Mouse (Mus musculus) c-Kit-positive CD71-positive TER-119-negative erythroid progenitor cells, embryonic 14.5 days (primary cell): ENCODE results near the gene Hoxc5.

ENCODE experiments used
- DNase-seq: peaks from one replicate; pipeline ENCODE4 v3.0.0-alpha.2; 2013; ENCODE audit warnings: low read depth

Gene Hoxc5

DNA sequence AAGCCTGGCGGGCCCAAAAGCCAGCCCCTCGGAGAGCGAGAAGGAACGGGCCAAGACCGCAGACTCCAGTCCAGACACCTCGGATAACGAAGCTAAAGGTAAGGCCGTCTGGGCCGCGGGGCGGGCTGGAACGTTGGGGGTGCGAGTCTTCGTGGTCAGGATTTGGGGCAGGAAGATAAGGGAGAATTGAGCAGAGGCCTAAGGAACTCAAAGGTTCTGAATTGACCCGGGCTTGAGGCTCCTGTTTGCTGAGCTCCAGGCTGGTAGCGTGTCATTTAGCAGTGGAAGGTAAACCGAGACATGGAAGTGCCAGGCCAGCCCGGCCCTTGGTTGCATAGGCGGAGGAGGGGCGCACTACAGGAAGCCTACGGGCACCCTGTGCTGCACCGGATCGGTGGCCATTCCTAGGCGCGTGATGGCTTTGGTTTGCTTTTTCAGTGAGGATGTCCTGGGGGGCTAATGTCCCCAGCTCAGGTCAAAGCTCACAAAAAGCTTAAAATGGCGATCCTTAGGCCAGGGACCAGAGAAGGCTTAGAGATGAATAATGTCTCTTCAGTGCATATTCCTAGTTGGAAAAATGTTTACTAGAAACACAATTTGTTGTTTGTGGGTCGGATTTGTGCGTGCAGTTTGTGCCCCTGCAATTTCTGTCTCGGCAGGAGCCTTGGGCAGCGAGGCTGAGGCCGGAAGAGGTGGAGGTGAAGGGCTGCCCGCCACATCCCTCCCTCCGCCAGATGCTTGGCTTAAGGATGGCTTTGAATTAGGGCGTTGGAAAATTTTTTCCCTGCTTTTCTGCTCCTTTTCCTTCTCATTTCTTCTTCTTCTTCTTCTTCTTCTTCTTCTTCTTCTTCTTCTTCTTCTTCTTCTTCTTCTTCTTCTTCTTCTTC is 511 bp downstream of the Hoxc5 start:
- DNase-seq = no peak

DNA sequence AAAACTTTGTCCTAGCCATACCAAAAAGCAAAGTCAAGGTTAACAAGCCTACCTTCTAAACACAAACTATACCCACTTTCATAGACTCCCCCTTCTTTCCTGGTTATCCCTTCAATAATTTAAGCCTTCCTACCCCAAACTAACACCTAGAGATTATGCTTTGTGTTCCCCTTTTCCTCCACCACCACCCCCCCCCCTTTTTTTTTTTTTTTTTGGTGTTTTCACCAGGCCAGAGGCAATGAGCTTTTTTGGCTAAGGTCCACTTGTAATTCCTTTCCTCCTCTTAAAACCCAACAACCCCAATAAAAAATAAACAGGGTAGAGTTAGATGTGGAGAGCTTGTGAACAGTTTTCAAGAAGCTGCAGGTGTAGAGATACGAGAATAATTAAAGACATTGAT is 2.1 kb downstream of the Hoxc5 start:
- DNase-seq = no peak

DNA sequence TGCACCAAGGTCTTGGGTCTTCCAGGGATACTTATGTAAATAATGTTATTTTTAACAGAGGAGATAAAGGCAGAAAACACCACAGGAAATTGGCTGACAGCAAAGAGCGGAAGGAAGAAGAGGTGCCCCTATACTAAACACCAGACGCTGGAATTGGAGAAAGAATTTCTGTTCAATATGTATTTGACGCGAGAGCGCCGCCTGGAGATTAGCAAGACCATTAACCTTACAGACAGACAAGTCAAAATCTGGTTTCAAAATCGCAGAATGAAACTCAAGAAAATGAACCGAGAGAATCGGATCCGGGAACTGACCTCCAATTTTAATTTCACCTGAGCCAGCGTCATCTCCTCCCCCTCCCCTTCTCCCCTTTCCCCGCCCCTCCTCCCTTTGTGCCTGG is 3.5 kb downstream of the Hoxc5 start:
- DNase-seq = no peak

DNA sequence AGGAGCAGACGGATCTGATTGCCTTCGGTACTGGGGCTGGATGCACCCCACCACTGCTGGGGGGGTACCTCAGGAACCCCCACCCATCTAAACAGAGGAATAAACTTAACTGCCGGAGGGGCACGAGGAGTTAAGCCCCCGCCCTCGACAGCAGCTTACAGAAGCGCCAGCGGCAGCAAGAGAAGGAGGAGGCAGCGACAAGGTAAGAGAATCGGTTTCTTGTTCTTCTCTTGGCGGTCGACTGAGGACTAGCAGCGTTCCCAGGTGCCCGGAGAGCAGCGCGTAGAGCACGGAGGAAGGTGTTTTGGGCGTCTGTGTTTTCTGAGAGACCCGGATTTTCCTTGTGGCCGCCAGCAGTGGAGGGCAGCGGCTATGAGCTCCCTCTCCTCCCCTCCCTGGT is 5.0 kb downstream of the Hoxc5 start:
- no peak for DNase-seq

DNA sequence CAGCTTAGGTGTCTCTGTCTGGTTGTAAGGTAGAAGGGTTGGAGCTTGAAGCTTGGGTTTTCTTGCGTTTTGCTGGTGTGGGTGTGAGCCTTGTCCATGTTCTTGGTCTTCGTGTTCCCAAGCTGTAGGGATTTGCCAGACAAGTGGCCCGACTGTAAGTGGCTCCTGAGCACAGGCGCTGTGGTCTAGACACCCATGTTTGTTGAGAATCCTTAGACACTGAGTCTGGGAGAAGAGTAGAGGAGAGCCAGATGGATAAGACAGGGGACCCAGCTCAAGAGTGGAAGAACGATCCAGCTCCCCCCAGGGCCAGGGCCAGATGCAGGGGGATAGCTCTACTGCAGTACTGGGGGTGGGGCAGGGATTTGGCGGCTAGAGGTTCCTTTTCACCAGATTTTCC is 5.5 kb downstream of the Hoxc5 start:
- no peak for DNase-seq

DNA sequence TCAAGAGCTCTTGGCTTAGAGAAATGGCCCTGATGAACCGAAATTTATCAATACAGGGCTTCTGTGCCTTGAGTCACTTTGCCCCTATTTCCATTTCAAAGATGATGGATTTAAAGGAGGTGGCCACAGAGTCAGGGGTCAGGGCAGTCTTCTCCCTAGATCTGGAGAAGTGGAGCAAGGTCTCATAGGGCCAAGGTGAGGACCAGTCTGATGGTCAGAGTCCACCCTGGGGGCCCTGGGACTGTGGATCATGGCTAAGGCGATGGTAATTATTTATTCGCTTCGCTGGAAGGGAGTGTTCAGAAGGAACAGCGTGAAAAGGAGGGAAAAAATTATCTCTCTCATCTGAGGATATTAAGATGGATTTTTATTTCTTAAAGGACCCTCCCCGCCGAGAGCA is 7.8 kb downstream of the Hoxc5 start:
- DNase-seq = no peak

DNA sequence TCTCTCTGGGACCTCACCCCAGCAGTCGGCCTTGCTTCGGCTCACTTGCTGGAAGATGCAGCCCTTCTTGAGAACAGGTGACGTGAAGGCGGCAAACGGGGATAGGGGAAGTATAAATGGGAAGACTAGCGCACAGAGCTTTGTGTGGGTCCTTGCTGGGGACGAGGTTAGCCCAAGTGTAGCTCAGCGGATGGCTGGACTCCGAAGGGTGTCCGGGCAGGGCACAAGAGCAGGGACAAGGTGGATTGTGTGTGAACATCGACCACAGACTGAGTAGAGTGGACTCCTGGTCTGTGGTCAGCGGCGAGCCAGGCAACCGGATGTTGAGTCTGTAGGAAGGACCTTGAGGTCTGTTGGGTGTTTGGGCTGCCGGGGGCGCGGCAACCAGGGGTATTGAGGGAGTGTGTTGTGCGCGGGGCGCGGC is 8.5 kb downstream of the Hoxc5 start:
- DNase-seq = no peak

DNA sequence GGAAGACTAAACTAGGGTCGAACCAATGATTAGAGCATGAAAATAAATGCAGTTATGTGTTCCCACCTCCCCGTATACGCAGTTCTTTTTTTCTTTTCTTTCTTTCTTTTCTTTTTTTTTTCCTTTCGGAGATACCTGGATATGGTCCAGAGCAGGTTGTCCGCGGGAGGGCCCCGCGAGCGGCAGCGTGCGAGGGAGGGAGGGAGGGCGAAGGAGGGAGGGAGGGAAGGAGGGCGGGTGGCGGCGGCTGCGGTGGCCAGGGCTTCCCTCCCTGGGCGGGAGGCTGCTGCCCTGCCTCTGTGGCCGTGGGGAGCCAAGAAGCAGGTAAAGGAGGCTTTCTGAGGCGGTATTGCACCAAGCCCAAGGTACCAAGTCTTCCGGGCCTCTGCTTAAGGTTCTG is 8.9 kb downstream of the Hoxc5 start, which contains the start of gene Hoxc9:
TSS of gene Hoxc9 (plus strand) at position 269 of the 400 bp plus-strand sequence.
- DNase-seq = no peak

DNA sequence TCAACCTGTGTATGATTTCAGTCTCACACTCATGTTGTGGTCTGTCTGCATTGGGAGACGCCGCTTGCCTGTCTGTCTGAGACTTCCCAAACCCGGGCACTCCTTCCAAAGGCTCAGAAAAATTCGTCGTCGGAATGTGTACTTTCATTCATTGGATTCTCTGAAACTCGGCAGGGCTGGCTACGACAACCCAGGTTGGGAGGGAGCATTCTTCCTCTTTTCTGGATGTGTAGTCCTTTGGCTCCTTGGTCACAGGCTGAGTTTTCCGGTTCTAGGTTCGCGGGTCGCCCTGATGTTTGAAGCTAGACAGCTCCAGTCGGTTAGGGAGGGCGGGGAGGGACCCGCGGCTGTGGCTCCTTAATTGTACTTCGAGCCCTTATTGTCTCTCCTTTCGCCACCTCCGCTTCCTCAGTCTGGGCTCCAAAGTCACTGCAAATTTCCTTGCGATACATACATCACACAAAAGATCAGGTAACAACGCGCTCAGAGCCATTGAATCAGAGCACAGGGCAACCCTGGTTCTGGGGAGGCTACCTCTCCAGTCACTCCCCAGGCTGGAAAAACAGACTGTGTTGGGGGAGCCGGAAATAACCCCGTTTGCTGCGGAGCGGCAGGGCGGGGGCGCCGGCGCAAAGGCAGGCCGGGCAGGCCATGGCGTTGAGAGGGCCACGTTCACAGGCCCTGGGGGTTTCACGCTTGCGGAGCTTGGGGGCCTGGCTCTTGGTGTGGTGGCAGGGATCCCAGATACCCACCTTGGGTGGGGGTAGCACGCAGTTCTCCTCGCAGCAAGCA is 9.6 kb downstream of the Hoxc5 start:
- no peak for DNase-seq

DNA sequence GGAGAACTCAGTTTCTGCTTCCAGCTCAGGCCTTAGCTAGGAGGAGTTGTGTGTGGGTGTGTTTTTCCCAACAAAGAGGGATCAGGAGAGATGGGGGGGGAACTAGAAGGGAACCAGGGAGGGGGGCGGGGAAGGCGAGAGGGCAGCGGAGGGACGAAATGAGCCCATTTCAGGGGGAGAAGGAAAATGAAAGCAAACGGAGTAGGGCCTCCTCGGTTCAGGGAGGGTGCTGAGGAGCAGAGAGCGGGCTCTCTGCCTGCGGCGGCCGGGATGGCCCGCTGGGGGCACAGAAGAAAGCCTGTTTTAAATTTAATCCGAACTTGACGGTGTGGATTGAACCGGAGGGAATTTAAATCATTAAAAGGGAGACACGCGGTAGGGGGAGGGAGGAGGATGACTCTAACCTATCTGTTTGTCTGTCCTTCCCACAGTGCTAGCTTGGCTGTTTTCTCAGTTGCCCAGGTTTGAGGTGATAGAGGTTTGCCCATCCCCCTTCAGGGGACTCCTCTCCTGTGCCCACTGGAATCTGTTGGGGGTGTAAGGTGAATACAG is 10.3 kb downstream of the Hoxc5 start:
- DNase-seq = no peak

DNA sequence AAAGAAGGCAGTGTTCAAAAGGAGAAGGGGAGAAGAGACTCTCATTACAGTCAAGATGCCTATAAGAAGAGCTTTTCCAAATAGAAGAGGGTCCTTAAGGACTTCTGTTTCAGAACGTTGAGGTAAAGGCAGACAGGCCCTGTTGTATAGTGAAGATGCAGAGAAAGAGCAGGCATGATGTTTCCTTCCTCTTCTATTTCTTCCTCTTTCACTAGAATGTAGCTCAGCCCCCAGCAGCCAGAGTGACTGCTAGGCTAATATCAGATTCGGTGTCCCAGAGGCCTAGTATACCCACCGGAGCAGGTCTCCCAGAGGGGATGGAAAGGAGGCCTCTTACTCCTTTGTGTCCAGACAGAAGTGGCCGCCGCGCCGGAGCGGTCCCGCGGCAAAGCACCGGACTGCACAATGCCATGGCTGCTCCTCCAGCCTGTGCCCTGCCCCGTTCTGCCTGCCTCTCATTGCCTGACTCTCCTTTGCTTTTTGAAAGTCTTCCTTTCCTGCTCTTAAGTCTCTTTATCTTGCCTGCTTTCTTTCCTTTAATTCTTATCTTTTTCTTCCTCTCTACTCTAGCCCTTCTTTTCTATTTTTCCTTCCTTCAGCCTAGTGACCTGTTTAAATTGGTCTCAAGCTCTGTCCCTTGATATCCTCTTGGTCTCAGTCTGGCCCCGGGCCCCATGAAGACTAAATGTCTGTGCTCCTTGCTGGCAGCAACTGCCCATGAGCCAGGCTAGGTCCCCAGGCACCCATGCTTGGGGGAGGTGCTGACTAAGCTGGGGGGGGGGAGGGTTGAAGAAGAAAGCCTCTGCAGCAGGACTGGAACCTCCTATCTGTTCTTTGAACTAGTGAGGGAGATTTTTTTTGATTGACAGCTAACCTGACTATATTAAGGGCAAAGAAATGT is 11.6 kb downstream of the Hoxc5 start:
- no peak for DNase-seq

DNA sequence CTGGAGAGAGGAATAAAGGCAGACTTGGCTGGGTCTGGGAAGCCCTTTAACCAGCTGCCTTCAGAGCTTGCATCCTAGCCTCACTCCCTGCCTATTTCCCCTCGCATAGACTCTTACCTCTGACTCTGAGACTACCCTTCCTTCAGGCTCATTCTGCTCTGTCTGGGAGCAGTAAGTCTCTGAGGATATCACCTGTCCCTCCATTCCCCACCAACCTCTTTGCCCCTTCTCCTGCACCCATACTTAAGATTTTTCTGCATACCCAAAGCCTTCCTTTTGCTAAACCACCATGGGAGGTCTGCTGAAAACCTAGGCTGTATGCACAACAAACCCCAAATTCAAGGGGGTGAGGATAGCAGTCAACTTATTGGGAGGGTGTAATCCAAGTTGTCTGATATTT is 12.7 kb downstream of the Hoxc5 start:
- DNase-seq = no peak

DNA sequence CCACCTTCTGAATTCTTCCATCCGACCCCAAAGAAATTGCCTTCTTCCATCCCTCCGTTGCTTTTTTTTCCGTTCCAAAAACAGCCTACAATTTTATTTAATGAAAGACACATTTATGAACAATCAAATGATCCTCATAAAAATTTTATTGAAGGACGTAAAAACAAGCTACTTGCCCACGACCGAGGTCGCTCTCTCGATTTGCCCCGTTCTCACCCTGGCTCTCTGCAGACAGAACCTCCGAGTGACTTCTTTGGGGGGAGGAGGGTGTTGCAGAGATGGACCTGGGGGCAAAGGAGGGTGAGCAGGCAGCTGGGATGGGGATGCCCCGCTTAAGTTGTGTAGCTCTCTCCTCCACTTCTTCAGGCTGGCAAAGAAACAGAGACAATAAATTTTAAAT is 13.1 kb downstream of the Hoxc5 start:
- no peak for DNase-seq

DNA sequence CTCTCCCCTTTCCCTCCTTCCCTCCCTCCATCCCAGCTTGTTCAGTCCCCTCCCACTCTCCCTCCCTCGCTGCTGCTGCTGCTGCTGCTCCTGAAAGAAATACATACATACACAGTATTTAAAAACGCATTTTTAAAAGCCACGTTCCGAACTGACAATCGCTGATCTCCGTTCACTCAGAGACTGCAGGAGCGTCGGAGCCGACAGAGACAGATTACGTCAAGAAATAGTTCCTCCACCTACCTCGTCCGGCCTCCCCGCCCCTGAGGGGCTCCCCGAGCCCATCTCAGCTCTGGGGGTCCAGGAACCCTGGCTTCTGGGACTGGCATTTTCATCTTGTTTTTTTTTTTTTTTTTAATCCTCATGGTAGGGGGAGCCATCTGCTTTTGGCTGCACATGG is 13.7 kb downstream of the Hoxc5 start:
- DNase-seq = no peak

DNA sequence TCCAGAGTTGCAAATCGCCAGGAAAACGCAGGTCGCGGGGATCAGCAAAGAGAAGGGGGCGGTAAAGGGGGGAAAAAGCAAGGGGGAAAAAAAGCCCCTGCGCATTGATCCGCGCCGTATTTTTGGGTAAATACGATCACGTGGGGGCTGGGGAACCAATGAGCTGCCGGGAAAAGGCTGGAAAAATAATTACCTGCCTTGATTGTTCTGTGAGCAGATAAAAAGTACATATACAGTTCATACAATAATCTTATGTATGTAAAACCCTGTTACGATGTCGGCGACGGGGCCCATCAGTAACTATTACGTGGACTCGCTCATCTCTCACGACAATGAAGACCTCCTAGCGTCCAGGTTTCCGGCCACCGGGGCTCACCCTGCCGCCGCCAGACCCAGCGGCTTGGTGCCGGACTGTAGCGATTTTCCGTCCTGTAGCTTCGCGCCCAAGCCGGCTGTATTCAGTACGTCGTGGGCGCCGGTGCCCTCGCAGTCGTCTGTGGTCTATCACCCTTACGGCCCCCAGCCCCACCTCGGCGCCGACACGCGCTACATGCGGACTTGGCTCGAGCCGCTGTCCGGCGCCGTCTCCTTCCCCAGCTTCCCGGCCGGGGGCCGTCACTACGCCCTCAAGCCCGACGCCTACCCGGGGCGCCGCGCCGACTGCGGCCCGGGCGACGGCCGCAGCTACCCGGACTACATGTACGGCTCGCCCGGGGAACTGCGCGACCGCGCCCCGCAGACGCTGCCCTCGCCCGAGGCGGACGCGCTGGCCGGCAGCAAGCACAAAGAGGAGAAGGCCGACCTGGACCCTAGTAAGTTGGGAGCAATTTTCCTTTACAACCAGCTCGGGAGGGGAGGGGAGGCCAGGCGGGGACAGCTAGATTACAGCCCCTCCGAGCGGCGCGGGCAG is 14.4 kb downstream of the Hoxc5 start:
- DNase-seq = no peak

DNA sequence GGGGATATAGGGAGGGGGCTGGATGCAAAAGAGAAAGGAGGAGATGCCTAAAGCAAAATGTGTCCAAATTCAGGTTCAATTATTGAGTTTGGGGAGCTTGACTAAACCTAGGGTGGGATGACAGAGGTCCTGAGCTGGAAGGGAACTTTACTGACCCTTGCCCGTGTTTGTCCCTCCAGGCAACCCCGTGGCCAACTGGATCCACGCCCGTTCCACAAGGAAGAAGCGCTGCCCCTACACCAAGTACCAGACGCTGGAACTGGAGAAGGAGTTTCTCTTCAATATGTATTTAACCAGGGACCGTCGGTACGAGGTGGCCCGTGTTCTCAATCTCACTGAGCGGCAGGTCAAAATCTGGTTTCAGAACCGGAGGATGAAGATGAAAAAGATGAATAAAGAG is 16.5 kb downstream of the Hoxc5 start:
- DNase-seq = no peak

DNA sequence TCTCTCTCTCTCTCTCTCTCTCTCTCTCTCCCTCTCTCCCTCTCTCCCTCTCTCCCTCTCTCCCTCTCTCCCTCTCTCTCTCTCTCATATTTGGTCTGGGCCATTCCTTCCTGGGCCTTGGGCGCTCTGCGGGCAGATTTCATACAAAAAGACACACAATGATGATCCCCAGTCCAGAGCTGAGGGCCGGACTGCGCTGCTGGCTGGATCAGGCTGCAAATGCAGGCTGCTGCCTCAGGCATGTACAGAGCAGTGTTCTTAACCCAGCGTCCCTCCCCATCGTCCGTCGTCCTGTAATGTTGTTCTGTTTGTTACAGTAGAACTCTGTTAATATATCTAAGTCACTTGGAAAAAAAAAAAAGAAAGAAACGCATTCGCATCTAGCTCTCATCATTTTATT is 17.3 kb downstream of the Hoxc5 start:
- DNase-seq = no peak

DNA sequence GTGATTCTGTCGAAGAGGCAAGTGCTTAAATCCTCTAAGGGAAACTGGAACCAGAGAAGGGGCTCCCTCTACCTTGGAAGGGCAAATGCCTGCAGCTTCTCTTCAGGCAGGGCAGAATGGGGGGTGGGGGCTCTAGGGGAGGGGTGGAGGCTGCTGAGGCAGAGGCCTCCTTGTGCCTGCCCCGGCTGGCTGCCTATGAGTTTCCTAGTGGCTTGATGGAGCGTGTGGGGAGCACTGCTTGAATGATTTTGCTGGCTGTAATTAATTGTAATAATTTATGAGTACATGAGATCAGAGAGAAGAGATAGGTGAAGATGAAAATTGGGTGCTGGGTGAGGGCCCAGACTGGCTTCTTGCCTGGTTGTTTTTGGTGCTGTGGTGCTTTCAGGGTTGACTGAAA is 17.7 kb downstream of the Hoxc5 start:
- no peak for DNase-seq

DNA sequence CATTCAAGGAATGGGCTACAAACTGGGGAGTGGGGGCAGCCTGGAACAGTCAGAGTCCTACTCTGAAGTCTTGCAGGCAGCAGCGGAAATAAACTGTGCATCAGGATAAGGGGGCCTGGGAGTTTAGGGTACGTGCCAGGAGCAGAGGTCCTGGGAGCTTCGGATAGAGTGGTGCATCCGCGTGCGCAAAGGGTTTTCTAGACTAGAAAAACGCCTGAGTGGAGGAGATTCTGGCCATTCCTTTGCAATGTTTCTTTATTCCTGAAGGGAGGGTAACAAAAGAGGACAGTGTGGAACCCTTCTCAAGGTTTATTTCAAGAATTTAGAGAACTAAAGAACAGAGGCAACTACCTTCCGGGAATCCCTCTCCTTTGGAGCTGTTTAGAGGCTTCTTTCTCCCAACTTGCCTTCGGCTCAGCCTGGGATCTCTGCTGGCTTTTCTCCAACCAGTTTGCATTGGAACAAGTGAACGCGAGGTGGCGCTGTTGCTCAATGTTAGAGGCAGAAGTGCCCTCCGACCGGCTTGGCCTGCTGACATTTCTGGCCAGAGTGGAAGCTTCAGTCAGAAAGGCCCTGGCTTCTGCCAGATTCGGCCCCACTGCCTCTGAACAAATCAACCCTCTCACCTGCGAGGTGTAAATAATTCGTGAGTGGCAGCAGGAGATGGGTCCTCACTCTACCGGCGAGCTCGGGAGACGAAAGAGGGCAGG is 20.0 kb downstream of the Hoxc5 start:
- peak; percentile 65 for DNase-seq

DNA sequence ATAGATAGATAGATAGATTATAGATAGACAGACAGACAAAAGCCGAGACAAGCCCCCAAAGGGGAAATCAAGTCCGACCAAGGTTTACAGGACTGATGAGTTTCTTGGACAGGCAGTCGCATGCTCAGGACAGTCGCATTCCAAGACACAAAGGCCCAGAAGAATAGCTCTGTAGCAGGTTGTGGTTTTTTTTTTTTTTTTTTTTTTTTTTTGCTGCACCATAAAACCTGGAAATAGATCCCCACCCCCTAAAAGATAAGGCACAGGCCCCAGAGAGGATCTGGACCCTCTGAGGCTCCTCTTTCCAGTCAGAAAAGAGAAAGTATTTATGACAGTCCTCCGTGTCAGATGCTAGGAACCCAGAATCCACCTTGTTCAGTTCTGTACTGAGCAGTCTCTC is 20.8 kb downstream of the Hoxc5 start:
- DNase-seq = no peak
